Mouse (Mus musculus) hindbrain, embryonic 11.5 days (tissue): ENCODE results near the gene Lhfpl2. TPM values are rescaled to one million over a fixed set of nuclear protein-coding genes. Genes with fewer than 3 reads are reported as not detected.

Experiments
- ATAC-seq: fragments of 200-750 bp; cut with Nextera tagmentation; 2 replicates; pipeline ENCODE4 v1.8.0; 2017; ENCODE audit warnings: mild to moderate bottlenecking, moderate TSS enrichment, moderate library complexity; ENCODE audit not compliant: low FRiP score
- DNase-seq: peaks from one replicate; pipeline ENCODE4 v3.0.0-alpha.2; 2015; ENCODE audit warnings: low spot score
- H3K27ac ChIP-seq: fragments of 300-500 bp; sonication (generic); 2 replicates; pipeline ENCODE4 v1.5.1; 2014; ENCODE audit warnings: mild to moderate bottlenecking, low read depth, low read length
- H3K27me3 ChIP-seq: fragments of 300-500 bp; sonication (generic); 2 replicates; pipeline ENCODE4 v1.6.1; 2014; ENCODE audit warnings: mild to moderate bottlenecking, low read length, moderate library complexity, mixed read lengths; ENCODE audit not compliant: control insufficient read depth, insufficient read depth
- H3K36me3 ChIP-seq: fragments of 300-500 bp; sonication (generic); 2 replicates; pipeline ENCODE4 v1.6.1; 2014; ENCODE audit warnings: mild to moderate bottlenecking, low read length, moderate library complexity, mixed read lengths; ENCODE audit not compliant: control insufficient read depth, insufficient read depth
- H3K4me1 ChIP-seq: fragments of 300-500 bp; sonication (generic); replicated peaks from 2 replicates; pipeline ENCODE4 v1.6.1; 2014; ENCODE audit warnings: low read length, mixed read lengths; ENCODE audit not compliant: control insufficient read depth, insufficient read depth
- H3K4me2 ChIP-seq: fragments of 300-500 bp; sonication (generic); replicated peaks from 2 replicates; pipeline ENCODE4 v1.6.1; 2014; ENCODE audit warnings: mild to moderate bottlenecking, low read depth, low read length
- H3K4me3 ChIP-seq: fragments of 300-500 bp; sonication (generic); 2 replicates; pipeline ENCODE4 v1.5.1; 2014; ENCODE audit warnings: low read depth, low read length
- H3K9ac ChIP-seq: fragments of 300-500 bp; sonication (generic); 2 replicates; pipeline ENCODE4 v1.6.1; 2014; ENCODE audit warnings: low read depth, low read length
- H3K9me3 ChIP-seq: fragments of 300-500 bp; sonication (generic); 2 replicates; pipeline ENCODE4 v1.6.1; 2016; ENCODE audit warnings: low read length; ENCODE audit not compliant: control insufficient read depth
- WGBS: fragments of 180-500 bp; shearing (Covaris S2); extraction: QIAGEN DNeasy Blood & Tissue Kit; methylation state at CpG from one replicate; pipeline ENCODE4 v1.1.7; 2014; 5-methylcytosine and 5-hydroxymethylcytosine counted together
- polyA plus RNA-seq: library from polyadenylated mRNA; unstranded; fragments of >200 nt; fragmentation: Nextera tagmentation; extraction: Ambion mirVana; gene quantifications from 2 replicates; pipeline ENCODE4 v1.2.1, GENCODE M21; 2014

Lhfpl2 gene
- polyA plus RNA-seq, 1 experiment from 2014 or later, result 16.6 TPM

DNA sequence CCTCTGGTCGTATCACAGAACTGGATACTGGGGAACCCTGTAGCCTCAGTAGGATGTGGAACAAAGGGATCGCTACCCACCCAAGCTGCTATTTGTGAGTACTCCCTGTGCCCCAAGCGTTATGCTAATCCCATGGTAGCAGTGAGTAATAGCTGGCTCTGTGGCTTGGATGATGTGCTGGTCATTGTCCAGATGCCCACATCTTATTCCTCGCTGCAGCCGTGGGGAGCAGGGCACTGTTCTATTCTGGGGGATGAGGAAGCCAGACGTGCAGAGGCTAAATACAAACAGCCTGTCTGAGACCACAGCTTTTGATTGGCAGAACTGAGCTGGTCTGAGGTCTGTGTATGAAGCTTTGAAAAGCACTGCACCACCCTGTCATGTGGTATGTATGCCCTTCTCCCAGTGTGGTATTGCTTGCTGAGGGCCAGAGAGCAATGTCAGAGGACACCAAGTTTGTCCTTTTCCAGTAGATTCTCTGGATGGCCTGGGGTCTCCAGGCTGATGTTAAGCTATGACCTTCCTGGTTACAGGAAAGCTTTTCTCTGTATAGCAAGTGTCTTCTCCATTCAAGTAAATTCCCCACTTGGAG lies 111.8 kb downstream of the Lhfpl2 start:
- peaks cover 7% of the 10 kb centered on the region for H3K27me3 ChIP-seq
- no peak overlapping the region for H3K9ac ChIP-seq
- H3K36me3 ChIP-seq, result no peaks in the 10 kb centered on the region
- no peak overlapping the region for H3K4me3 ChIP-seq
- peaks cover 5% of the 10 kb centered on the region; the same call in 1 of the 2 replicates for H3K4me1 ChIP-seq
- ATAC-seq, result no peak
- H3K9me3 ChIP-seq, result no peaks in the 10 kb centered on the region
- no peak for DNase-seq
- no peak overlapping the region for H3K4me2 ChIP-seq
- no peak overlapping the region for H3K27ac ChIP-seq
- 69% methylated on average over 6 of the region's 6 CpGs for WGBS

DNA sequence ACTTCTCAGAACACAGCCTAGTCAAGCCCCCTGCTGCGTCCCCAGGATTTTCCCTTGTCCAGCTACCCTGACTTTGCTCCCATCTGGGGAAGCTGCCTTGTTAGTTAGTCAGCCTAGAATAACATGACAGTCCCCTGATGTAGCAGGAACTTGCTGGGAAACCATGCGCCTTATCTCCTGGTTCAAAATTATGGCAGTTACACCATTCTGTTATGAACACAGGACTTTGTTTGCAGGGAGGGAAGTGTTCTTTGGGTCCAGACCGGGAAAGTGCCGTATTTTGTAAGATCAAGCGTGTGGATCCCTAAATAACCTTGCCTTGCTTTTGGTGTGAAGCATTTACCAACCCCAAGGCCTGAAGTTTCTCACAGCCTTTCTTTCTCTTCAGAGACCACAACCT lies 114.0 kb downstream of the Lhfpl2 start:
- Histone ChIP-seq H3K27me3 (peaks cover 16% of the 10 kb centered on the region), H3K9me3 (no peaks in the 10 kb centered on the region), H3K4me2 (no peak overlapping the region), H3K27ac (no peak overlapping the region), H3K4me1 (peaks cover 5% of the 10 kb centered on the region; the same call in 1 of the 2 replicates), H3K36me3 (no peaks in the 10 kb centered on the region), H3K9ac (no peak overlapping the region), H3K4me3 (no peak overlapping the region)
- no peak for DNase-seq
- 34% methylated on average over 5 of the region's 5 CpGs for WGBS
- no peak for ATAC-seq

DNA sequence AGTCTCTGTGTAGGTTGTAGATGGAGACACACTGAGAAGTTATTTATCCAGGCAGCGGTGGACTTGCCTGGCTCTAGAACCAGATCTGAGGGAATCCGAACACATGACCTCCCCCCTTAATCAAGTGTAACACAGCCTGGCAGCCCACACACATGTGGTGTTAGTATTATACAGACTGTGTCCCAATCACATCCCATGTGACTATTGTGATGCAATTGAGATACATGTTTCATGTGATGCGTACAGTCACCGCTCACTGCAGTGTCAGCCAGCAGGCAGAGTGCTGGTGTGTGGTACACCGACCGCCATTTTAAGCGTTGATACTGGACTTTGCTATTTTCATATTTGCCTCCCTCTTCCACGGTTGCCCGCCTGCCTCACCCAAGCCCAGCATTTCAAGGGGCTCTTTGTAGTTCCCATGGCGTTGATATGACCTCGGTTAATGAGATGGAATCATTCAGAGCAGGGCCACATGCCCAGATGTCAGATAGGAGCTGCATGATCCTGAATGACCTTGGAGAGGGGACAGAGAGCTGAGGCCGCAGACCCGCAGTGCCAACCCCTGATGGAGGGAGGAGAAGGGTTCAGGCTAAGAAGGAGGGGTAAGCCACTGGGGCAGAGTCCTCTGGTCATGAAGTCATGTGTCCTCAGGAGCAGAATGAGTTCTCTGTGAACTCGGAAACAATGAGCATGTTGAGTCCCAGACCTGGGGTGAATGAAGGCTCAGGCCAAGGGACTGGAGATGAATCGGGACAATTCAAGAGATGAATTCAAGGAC lies 115.1 kb downstream of the Lhfpl2 start:
- H3K27me3 ChIP-seq, result peaks cover 16% of the 10 kb centered on the region
- no peak for DNase-seq
- ATAC-seq, result no peak

DNA sequence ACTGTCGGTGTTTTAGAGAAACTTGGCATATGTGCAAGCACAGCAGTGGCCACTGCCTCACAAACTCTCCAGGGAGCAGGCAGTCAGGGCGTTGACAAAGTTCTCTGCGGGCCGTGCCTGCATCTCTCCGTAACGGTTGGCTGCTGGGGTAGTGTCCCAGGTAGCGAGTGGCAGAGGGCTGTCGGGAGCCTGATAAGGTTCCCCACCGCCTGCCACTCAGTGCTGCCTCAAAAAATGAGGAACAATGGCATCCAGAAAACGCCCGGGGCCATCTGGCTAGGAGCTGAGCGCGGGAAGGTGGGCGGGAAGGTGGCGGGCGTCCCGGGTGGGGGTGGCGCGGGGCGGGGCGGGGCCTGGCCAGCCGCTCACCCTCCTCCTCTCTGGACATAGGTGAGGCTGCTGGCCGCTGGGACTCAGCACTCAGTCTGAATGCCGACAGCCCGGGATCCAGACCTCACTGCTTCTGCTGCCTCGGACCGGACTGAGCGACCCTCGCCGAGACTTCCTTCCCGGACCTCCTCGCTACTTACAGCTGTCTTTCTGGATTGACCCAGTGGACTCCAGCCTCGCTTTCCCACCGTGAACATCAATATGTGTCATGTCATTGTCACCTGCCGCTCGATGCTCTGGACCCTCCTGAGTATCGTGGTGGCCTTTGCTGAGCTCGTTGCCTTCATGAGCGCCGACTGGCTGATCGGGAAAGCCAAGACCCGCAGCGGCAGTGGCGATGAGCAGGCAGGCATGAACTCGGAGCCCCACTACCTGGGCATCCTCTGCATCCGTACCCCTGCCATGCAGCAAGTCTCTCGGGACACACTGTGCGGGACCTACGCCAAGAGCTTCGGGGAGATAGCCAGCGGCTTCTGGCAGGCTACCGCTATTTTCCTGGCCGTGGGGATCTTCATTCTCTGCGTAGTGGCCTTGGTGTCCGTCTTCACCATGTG lies 116.3 kb downstream of the Lhfpl2 start:
- peak; percentile 62 for DNase-seq
- H3K27ac ChIP-seq, result no peak overlapping the region
- H3K36me3 ChIP-seq, result no peaks in the 10 kb centered on the region
- H3K9me3 ChIP-seq, result no peaks in the 10 kb centered on the region
- peak overlapping the region; percentile 95 for H3K4me2 ChIP-seq
- 3% methylated on average over 51 of the region's 55 CpGs for WGBS
- H3K27me3 ChIP-seq, result peaks cover 16% of the 10 kb centered on the region
- ATAC-seq, result peak; percentile 42; the same call in 1 of the 2 replicates
- H3K4me3 ChIP-seq, result peak overlapping the region; percentile 47
- peak overlapping the region; percentile 55 for H3K9ac ChIP-seq
- peaks cover 5% of the 10 kb centered on the region for H3K4me1 ChIP-seq

More for the DNA sequence above, 115.1 kb downstream of the Lhfpl2 start:
- H3K9me3 ChIP-seq, result no peaks in the 10 kb centered on the region
- no peak overlapping the region for H3K9ac ChIP-seq
- H3K4me1 ChIP-seq, result peaks cover 5% of the 10 kb centered on the region; the same call in 1 of the 2 replicates
- H3K4me3 ChIP-seq, result no peak overlapping the region
- WGBS, result 72% methylated on average over 15 of the region's 15 CpGs
- no peaks in the 10 kb centered on the region for H3K36me3 ChIP-seq
- no peak overlapping the region for H3K4me2 ChIP-seq
- no peak overlapping the region for H3K27ac ChIP-seq

DNA sequence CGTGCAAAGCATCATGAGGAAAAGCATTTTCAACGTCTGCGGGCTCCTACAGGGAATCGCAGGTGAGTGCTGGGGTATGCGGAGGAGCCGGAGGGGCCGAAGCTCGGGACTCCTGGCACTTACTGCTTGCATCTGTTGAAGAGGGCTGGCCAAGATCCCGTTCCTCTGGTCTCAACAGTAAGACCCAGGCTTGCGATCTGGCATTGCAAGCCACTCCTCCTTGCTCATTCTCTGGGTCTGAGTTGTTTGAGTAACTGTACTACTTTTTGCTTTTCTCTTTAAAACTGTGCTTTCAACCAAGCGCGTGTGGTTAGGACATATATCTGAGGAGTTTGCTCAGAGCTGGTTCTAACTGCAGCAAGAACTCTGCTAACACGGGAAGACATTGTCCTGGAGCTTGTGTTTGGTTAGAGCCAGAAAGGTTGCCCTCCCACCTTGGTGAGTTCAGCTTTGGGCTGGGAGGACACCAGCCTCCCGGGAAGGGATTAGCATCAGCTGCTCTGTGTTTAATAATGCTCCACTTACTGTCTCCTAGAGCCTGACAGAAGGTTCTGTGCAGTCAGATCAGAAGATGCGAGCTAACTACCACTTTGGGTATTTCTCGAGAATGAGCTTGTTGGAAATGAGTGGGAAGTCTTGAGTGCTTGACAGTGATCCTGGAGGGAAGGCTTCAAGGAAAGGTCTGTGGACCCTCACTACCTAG lies 117.1 kb downstream of the Lhfpl2 start:
- Histone ChIP-seq H3K9ac (peak overlapping the region; percentile 55), H3K36me3 (no peaks in the 10 kb centered on the region), H3K27me3 (peaks cover 16% of the 10 kb centered on the region), H3K9me3 (no peaks in the 10 kb centered on the region), H3K4me1 (peaks cover 7% of the 10 kb centered on the region), H3K4me2 (peak overlapping the region; percentile 95), H3K4me3 (peak overlapping the region; percentile 47), H3K27ac (no peak overlapping the region)
- WGBS, result 19% methylated on average over 16 of the region's 16 CpGs
- DNase-seq (no peak), ATAC-seq (no peak)

DNA sequence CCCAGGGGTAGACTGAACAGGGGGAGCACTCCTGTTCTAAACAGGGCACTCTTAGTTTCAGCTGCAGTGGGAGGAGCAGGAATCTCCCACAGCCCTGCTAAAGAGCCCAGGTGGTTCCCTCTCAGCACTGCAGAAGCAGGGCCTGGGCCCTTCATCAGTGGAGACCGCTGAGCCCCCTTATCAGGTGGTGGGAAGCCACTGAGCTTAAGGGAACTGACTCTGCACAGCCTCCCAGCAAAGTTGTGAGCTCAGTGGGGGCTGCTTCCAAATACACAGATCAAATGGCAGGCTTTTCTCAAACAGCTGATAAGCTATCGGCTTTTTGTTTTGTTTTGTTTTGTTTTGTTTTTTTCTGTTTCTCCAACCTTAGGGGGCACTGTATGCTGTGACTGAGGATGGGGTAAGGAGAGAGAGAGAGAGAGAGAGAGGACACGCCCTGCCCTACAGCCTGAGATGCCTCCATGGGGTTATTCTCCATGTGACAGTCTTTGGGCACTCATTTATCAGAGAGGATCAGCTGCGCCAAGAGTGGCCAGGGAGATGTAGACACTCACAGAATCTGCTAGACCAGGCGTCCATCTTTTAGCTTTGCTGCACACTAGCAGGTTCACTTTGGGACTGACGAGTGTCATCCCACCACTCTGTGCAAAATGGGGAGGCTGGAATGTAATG lies 117.9 kb downstream of the Lhfpl2 start:
- H3K27me3 ChIP-seq, result peaks cover 16% of the 10 kb centered on the region
- no peaks in the 10 kb centered on the region for H3K9me3 ChIP-seq
- ATAC-seq (no peak), DNase-seq (no peak)
- H3K4me2 ChIP-seq, result no peak overlapping the region
- no peak overlapping the region for H3K4me3 ChIP-seq
- no peaks in the 10 kb centered on the region for H3K36me3 ChIP-seq
- H3K9ac ChIP-seq, result no peak overlapping the region
- peaks cover 7% of the 10 kb centered on the region for H3K4me1 ChIP-seq
- 57% methylated on average over 6 of the region's 6 CpGs for WGBS
- no peak overlapping the region for H3K27ac ChIP-seq

DNA sequence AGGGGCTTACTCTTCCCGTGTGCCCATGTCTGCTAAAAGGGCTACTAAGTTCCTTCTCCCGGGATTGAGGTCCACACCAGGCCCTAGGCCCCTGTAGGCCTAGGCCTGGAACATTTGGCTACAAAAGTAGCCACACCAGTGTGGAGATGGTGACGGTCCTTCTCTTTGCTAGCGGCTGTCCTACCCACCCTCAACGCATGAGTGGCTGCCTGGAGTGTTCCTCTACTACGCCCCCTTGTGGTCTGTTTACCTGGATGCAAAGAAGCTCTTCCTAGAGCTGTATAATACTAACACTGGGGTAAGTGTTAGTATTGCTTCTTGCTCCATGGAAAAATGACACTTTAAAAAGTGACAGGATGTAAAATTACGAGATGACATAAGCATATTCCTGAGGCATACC lies 119.6 kb downstream of the Lhfpl2 start:
- DNase-seq, result peak; percentile 58
- H3K4me3 ChIP-seq, result no peak overlapping the region
- no peaks in the 10 kb centered on the region for H3K9me3 ChIP-seq

More for the DNA sequence above, 119.6 kb downstream of the Lhfpl2 start:
- H3K4me1 ChIP-seq, result peaks cover 7% of the 10 kb centered on the region
- ATAC-seq, result no peak
- no peaks in the 10 kb centered on the region for H3K36me3 ChIP-seq
- no peak overlapping the region for H3K9ac ChIP-seq
- WGBS, result 55% methylated on average over 7 of the region's 7 CpGs
- no peak overlapping the region for H3K4me2 ChIP-seq
- no peak overlapping the region for H3K27ac ChIP-seq
- peaks cover 13% of the 10 kb centered on the region for H3K27me3 ChIP-seq
